Mouse (Mus musculus) liver, embryonic 15.5 days (tissue): ENCODE measurements around the gene Lrmda. TPM values are rescaled to one million over a fixed set of nuclear protein-coding genes. Genes with fewer than 3 reads are reported as not detected.

ENCODE experiments used
- ATAC-seq: fragments of 200-750 bp; cut with Nextera tagmentation; 2 replicates; pipeline ENCODE4 v1.8.0; 2017; ENCODE audit warnings: moderate number of reproducible peaks, mild to moderate bottlenecking, moderate library complexity; ENCODE audit not compliant: insufficient read depth
- H3K27ac ChIP-seq: fragments of 300-500 bp; sonication (generic); replicated peaks from 2 replicates; pipeline ENCODE4 v1.5.1; 2015; ENCODE audit warnings: mild to moderate bottlenecking, inconsistent platforms
- H3K27me3 ChIP-seq: fragments of 300-500 bp; sonication (generic); 2 replicates; pipeline ENCODE4 v1.6.1; 2015; ENCODE audit warnings: mild to moderate bottlenecking, inconsistent platforms
- H3K36me3 ChIP-seq: fragments of 300-500 bp; sonication (generic); replicated peaks from 2 replicates; pipeline ENCODE4 v1.6.1; 2015; ENCODE audit warnings: moderate library complexity, mild to moderate bottlenecking, inconsistent platforms
- H3K4me1 ChIP-seq: fragments of 300-500 bp; sonication (generic); replicated peaks from 2 replicates; pipeline ENCODE4 v1.6.1; 2015; ENCODE audit warnings: inconsistent platforms
- H3K4me2 ChIP-seq: fragments of 300-500 bp; sonication (generic); 2 replicates; pipeline ENCODE4 v1.6.1; 2015; ENCODE audit warnings: moderate library complexity, mild to moderate bottlenecking, inconsistent platforms
- H3K4me3 ChIP-seq: fragments of 300-500 bp; sonication (generic); replicated peaks from 2 replicates; pipeline ENCODE4 v1.5.1; 2015; ENCODE audit warnings: mild to moderate bottlenecking, inconsistent platforms
- H3K9ac ChIP-seq: fragments of 300-500 bp; sonication (generic); 2 replicates; pipeline ENCODE4 v1.6.1; 2015; ENCODE audit warnings: moderate library complexity, mild to moderate bottlenecking, inconsistent platforms
- H3K9me3 ChIP-seq: fragments of 300-500 bp; sonication (generic); replicated peaks from 2 replicates; pipeline ENCODE4 v1.6.1; 2016; ENCODE audit warnings: inconsistent platforms
- WGBS: fragments of 180-500 bp; shearing (Covaris S2); methylation state at CpG from one replicate; pipeline ENCODE4 v1.1.7; 2015; ENCODE audit warnings: mixed read lengths; ENCODE audit not compliant: insufficient replicate concordance; 5-methylcytosine and 5-hydroxymethylcytosine counted together
- polyA plus RNA-seq: library from polyadenylated mRNA; unstranded; fragments of >200 nt; fragmentation: Nextera tagmentation; extraction: Ambion mirVana; gene quantifications from 2 replicates; pipeline ENCODE4 v1.2.1, GENCODE M21; 2015

Gene Lrmda
- polyA plus RNA-seq, 1 experiment from 2014 or later = 0.13 TPM

- ATAC-seq = no peak
- WGBS = 10% methylated on average over 12 of the region's 12 CpGs
- H3K36me3 ChIP-seq = no peaks in the 10 kb centered on the region
- peaks cover 4% of the 10 kb centered on the region; the same call in 1 of the 2 replicates for H3K27me3 ChIP-seq
- H3K9me3 ChIP-seq = no peaks in the 10 kb centered on the region
- H3K9ac ChIP-seq = peak overlapping the region; percentile 53
- peak overlapping the region; percentile 77 for H3K4me2 ChIP-seq
- H3K27ac ChIP-seq = peak overlapping the region; percentile 62
- peaks cover 21% of the 10 kb centered on the region for H3K4me1 ChIP-seq
- H3K4me3 ChIP-seq = peak overlapping the region; percentile 54
Measured at GRCm38 (mm10) chr14:22019949-22020845, 685 bp downstream of the Lrmda start.

GRCm38 (mm10) chr14:22020885-22021284 is 1.4 kb downstream of the Lrmda start:
- no peak overlapping the region for H3K9ac ChIP-seq
- peaks cover 21% of the 10 kb centered on the region for H3K4me1 ChIP-seq
- no peak for ATAC-seq
- WGBS = 17% methylated on average over 2 of the region's 2 CpGs
- H3K9me3 ChIP-seq = no peaks in the 10 kb centered on the region
- no peak overlapping the region for H3K4me2 ChIP-seq
- no peak overlapping the region for H3K4me3 ChIP-seq
- no peak overlapping the region for H3K27ac ChIP-seq
- peaks cover 4% of the 10 kb centered on the region; the same call in 1 of the 2 replicates for H3K27me3 ChIP-seq
- no peaks in the 10 kb centered on the region for H3K36me3 ChIP-seq

- WGBS = 21% methylated on average over 4 of the region's 4 CpGs
Measured at GRCm38 (mm10) chr14:22023533-22023932, 4.0 kb downstream of the Lrmda start.

GRCm38 (mm10) chr14:22035900-22036299 is 16.4 kb downstream of the Lrmda start:
- no peak for ATAC-seq
- H3K36me3 ChIP-seq = no peaks in the 10 kb centered on the region
- no peaks in the 10 kb centered on the region for H3K9me3 ChIP-seq
- H3K27me3 ChIP-seq = no peaks in the 10 kb centered on the region
- H3K4me1 ChIP-seq = no peaks in the 10 kb centered on the region
- 56% methylated on average over 3 of the region's 3 CpGs for WGBS
- H3K27ac ChIP-seq = no peak overlapping the region
- no peak overlapping the region for H3K4me3 ChIP-seq
- no peak overlapping the region for H3K9ac ChIP-seq
- H3K4me2 ChIP-seq = no peak overlapping the region

More at GRCm38 (mm10) chr14:22023533-22023932, 4.0 kb downstream of the Lrmda start:
- Histone ChIP-seq H3K9ac (no peak overlapping the region), H3K36me3 (no peaks in the 10 kb centered on the region), H3K9me3 (no peaks in the 10 kb centered on the region), H3K4me1 (peaks cover 21% of the 10 kb centered on the region), H3K27me3 (peaks cover 4% of the 10 kb centered on the region; the same call in 1 of the 2 replicates), H3K27ac (no peak overlapping the region), H3K4me2 (no peak overlapping the region), H3K4me3 (no peak overlapping the region)
- ATAC-seq = no peak

- H3K9ac ChIP-seq = no peak overlapping the region
- H3K4me2 ChIP-seq = no peak overlapping the region
- ATAC-seq = no peak
- H3K27me3 ChIP-seq = no peaks in the 10 kb centered on the region
- H3K36me3 ChIP-seq = no peaks in the 10 kb centered on the region
- H3K9me3 ChIP-seq = no peaks in the 10 kb centered on the region
- H3K27ac ChIP-seq = no peak overlapping the region
- H3K4me3 ChIP-seq = no peak overlapping the region
- 74% methylated on average over 6 of the region's 6 CpGs for WGBS
- no peaks in the 10 kb centered on the region for H3K4me1 ChIP-seq
Measured at GRCm38 (mm10) chr14:22036338-22036737, 16.8 kb downstream of the Lrmda start.

- no peaks in the 10 kb centered on the region for H3K4me1 ChIP-seq
- H3K36me3 ChIP-seq = no peaks in the 10 kb centered on the region
- no peak for ATAC-seq
- no peaks in the 10 kb centered on the region for H3K9me3 ChIP-seq
- H3K27ac ChIP-seq = no peak overlapping the region
- WGBS = 74% methylated on average over 12 of the region's 12 CpGs
- no peak overlapping the region for H3K4me3 ChIP-seq
- H3K4me2 ChIP-seq = no peak overlapping the region
- H3K27me3 ChIP-seq = no peaks in the 10 kb centered on the region
- H3K9ac ChIP-seq = no peak overlapping the region
Measured at GRCm38 (mm10) chr14:22036802-22037497, 17.4 kb downstream of the Lrmda start.

GRCm38 (mm10) chr14:22037498-22038131 is 18.1 kb downstream of the Lrmda start:
- ATAC-seq = no peak
- Histone ChIP-seq H3K4me3 (no peak overlapping the region), H3K27ac (no peak overlapping the region), H3K9me3 (no peaks in the 10 kb centered on the region), H3K36me3 (no peaks in the 10 kb centered on the region), H3K4me2 (no peak overlapping the region), H3K4me1 (no peaks in the 10 kb centered on the region), H3K9ac (no peak overlapping the region), H3K27me3 (no peaks in the 10 kb centered on the region)
- 73% methylated on average over 16 of the region's 16 CpGs for WGBS

- no peak overlapping the region for H3K9ac ChIP-seq
- H3K4me1 ChIP-seq = no peaks in the 10 kb centered on the region
- H3K9me3 ChIP-seq = no peaks in the 10 kb centered on the region
- H3K4me3 ChIP-seq = no peak overlapping the region
- no peak overlapping the region for H3K4me2 ChIP-seq
- H3K36me3 ChIP-seq = no peaks in the 10 kb centered on the region
- no peak overlapping the region for H3K27ac ChIP-seq
- H3K27me3 ChIP-seq = no peaks in the 10 kb centered on the region
- ATAC-seq = no peak
- whole genome bisulfite sequencing = 68% methylated on average over 6 of the region's 6 CpGs
Measured at GRCm38 (mm10) chr14:22042146-22042545, 22.6 kb downstream of the Lrmda start.

- WGBS = 64% methylated on average over 5 of the region's 5 CpGs
- no peak for ATAC-seq
- Histone ChIP-seq H3K36me3 (no peaks in the 10 kb centered on the region), H3K9me3 (no peaks in the 10 kb centered on the region), H3K9ac (no peak overlapping the region), H3K4me3 (no peak overlapping the region), H3K4me1 (peaks cover 9% of the 10 kb centered on the region), H3K4me2 (no peak overlapping the region), H3K27ac (no peak overlapping the region), H3K27me3 (no peaks in the 10 kb centered on the region)
Measured at GRCm38 (mm10) chr14:22043420-22043819, 23.9 kb downstream of the Lrmda start.

GRCm38 (mm10) chr14:22046262-22046856 is 26.8 kb downstream of the Lrmda start:
- no peak for ATAC-seq
- no peak overlapping the region for H3K4me3 ChIP-seq
- no peak overlapping the region for H3K4me2 ChIP-seq
- no peaks in the 10 kb centered on the region for H3K36me3 ChIP-seq
- H3K4me1 ChIP-seq = peaks cover 26% of the 10 kb centered on the region
- no peak overlapping the region for H3K9ac ChIP-seq
- WGBS = 76% methylated on average over 10 of the region's 10 CpGs
- no peaks in the 10 kb centered on the region for H3K27me3 ChIP-seq
- H3K27ac ChIP-seq = no peak overlapping the region
- H3K9me3 ChIP-seq = no peaks in the 10 kb centered on the region
